Mouse (Mus musculus): ENCODE measurements at regions not wholly inside any gene's neighbourhood (a gene's known extent, or its start where the extent isn't known, plus 50 kb on each side); places are given as distances from the start of the nearest gene placed in this dataset.
A peak's percentile ranks its signal among the peaks of the same experiment; 100 is the strongest.

DNA sequence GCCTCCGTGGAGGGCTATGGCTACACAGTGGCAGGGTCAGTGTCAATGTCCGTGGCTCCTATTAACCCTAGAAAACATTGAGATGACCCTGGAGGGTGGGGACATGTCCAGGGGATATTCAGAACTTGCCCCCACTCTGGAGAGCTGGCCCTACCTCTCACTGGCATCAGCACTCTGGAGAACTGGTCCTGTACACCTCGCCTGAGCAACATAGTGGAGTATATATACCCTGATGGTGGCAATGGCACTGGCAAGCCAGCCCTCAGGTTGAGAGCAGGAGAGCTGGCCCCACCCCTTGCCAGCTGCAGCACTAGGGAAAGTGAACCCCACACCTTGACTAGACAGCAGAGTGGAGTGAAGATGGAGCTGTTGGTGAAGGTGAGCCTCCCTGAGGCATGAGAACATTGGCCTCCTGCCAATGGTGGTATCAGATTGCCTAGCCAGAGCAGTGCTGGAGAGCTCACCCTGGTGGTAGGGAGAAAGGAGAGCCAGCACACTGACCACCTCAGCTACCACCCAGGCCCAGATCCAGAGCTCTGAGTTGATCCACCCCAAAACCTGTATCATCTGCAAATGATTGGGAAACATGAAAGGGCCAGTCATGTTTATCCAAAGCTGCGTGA lies 64.5 kb upstream of the Mad2l1 start:
- H3K4me1 ChIP-seq (ENCODE audit: control insufficient read depth, insufficient read depth, low read length), result no peaks in the 10 kb centered on the region
- H3K36me3 ChIP-seq (ENCODE audit: control insufficient read depth, insufficient read depth, low read length), result no peaks in the 10 kb centered on the region
- peak; percentile 10 for DNase-seq (ENCODE audit: low spot score)
- H3K27ac ChIP-seq (replicated peaks; ENCODE audit: low read depth, low read length), result no peak overlapping the region
- no peak for TF ChIP-seq POLR2A (IDR thresholded peaks at IDR 0.05; ENCODE audit: borderline replicate concordance, extremely low read depth, insufficient read depth, insufficient read length)
- no peak overlapping the region for H3K4me2 ChIP-seq (replicated peaks; ENCODE audit: low read depth, low read length, severe bottlenecking)
- 85% methylated on average over 4 of the region's 4 CpGs for WGBS
- H3K4me3 ChIP-seq (replicated peaks; ENCODE audit: low read length), result no peak overlapping the region
- no peaks in the 10 kb centered on the region for H3K9me3 ChIP-seq (ENCODE audit: control insufficient read depth, low read length)
- no peak for ATAC-seq (ENCODE audit: low FRiP score, low read depth)
- no peaks in the 10 kb centered on the region for H3K27me3 ChIP-seq (ENCODE audit: control insufficient read depth, insufficient read depth, low read length)
- H3K9ac ChIP-seq (ENCODE audit: low read depth, low read length, severe bottlenecking), result no peak overlapping the region

DNA sequence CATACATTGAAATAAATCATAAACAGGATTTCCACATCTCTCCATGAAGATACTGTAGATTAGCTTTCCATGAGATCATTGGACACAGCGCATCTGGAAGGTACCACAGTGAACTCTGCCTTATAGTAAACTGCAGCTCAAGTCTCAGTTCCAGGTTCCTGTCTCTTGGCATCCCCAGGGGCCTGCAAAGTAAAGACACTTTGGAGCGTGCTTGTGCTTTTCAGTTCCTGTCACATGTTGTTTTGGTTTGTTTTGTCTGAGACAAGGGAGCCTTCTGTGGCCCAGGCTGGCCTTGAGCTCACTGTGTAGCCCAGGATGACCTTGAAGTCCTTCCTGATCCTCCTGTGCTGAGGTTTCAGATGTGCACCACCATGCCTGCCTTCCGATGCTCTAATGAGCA lies 63.4 kb upstream of the Mad2l1 start:
- no peak overlapping the region for H3K4me3 ChIP-seq (replicated peaks; ENCODE audit: low read length)
- no peak overlapping the region for H3K27ac ChIP-seq (replicated peaks; ENCODE audit: low read depth, low read length)
- H3K27me3 ChIP-seq (ENCODE audit: control insufficient read depth, insufficient read depth, low read length), result no peaks in the 10 kb centered on the region
- ATAC-seq (ENCODE audit: low FRiP score, low read depth) (no peak), DNase-seq (ENCODE audit: low spot score) (no peak)
- no peaks in the 10 kb centered on the region for H3K9me3 ChIP-seq (ENCODE audit: control insufficient read depth, low read length)
- H3K4me2 ChIP-seq (replicated peaks; ENCODE audit: low read depth, low read length, severe bottlenecking), result no peak overlapping the region
- WGBS, result 86% methylated on average over 3 of the region's 3 CpGs
- TF ChIP-seq POLR2A (IDR thresholded peaks at IDR 0.05; ENCODE audit: borderline replicate concordance, extremely low read depth, insufficient read depth, insufficient read length), result no peak
- H3K9ac ChIP-seq (ENCODE audit: low read depth, low read length, severe bottlenecking), result no peak overlapping the region
- no peaks in the 10 kb centered on the region for H3K4me1 ChIP-seq (ENCODE audit: control insufficient read depth, insufficient read depth, low read length)
- H3K36me3 ChIP-seq (ENCODE audit: control insufficient read depth, insufficient read depth, low read length), result no peaks in the 10 kb centered on the region

DNA sequence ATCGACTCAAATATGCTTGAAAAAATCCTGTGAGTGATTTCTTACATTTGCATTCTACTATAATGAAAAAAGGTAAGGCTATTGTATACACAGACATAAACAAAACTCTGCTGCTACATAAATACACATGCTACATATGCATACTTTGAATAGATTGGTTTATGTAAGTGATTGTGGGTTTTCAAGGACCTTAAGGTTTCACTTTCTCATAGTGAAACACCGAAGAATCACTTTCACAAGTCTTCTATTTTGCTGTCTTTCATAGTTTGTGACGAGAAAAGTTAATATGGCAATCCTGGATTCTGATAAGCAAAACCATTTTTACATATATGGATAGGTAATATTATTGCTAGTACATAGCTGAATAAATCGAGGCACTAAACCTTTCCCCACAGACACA lies 62.5 kb upstream of the Mad2l1 start:
- Histone ChIP-seq H3K9ac (ENCODE audit: low read depth, low read length, severe bottlenecking) (no peak overlapping the region), H3K4me1 (ENCODE audit: control insufficient read depth, insufficient read depth, low read length) (no peaks in the 10 kb centered on the region), H3K4me3 (replicated peaks; ENCODE audit: low read length) (no peak overlapping the region), H3K36me3 (ENCODE audit: control insufficient read depth, insufficient read depth, low read length) (no peaks in the 10 kb centered on the region), H3K4me2 (replicated peaks; ENCODE audit: low read depth, low read length, severe bottlenecking) (no peak overlapping the region), H3K27me3 (ENCODE audit: control insufficient read depth, insufficient read depth, low read length) (no peaks in the 10 kb centered on the region), H3K9me3 (ENCODE audit: control insufficient read depth, low read length) (no peaks in the 10 kb centered on the region), H3K27ac (replicated peaks; ENCODE audit: low read depth, low read length) (no peak overlapping the region)
- DNase-seq (ENCODE audit: low spot score) (no peak), ATAC-seq (ENCODE audit: low FRiP score, low read depth) (no peak)
- 74% methylated on average over 4 of the region's 4 CpGs for WGBS
- no peak for TF ChIP-seq POLR2A (IDR thresholded peaks at IDR 0.05; ENCODE audit: borderline replicate concordance, extremely low read depth, insufficient read depth, insufficient read length)

DNA sequence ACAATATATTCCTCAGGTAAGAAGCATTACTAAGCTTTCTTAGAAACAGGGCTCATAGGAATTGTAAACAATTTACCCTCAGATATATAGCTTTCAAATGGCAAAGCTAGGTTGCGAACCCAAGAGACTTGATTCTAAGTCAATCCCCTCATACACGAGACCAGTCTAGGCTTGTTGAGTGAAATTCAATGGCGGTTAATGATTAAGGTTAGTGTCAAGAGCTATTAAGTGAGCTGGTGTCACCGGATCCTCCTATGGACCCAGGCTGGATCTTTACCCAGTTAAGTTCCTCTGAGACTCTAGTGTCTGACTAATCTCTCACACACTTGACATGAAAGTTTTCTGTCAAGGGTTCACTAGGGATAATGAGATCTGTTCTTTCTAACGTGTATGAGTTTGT lies 57.6 kb upstream of the Mad2l1 start:
- Histone ChIP-seq H3K4me1 (ENCODE audit: control insufficient read depth, insufficient read depth, low read length) (no peaks in the 10 kb centered on the region), H3K27ac (replicated peaks; ENCODE audit: low read depth, low read length) (no peak overlapping the region), H3K4me3 (replicated peaks; ENCODE audit: low read length) (no peak overlapping the region), H3K4me2 (replicated peaks; ENCODE audit: low read depth, low read length, severe bottlenecking) (no peak overlapping the region), H3K9me3 (ENCODE audit: control insufficient read depth, low read length) (no peaks in the 10 kb centered on the region), H3K36me3 (ENCODE audit: control insufficient read depth, insufficient read depth, low read length) (no peaks in the 10 kb centered on the region), H3K27me3 (ENCODE audit: control insufficient read depth, insufficient read depth, low read length) (no peaks in the 10 kb centered on the region), H3K9ac (ENCODE audit: low read depth, low read length, severe bottlenecking) (no peak overlapping the region)
- no peak for ATAC-seq (ENCODE audit: low FRiP score, low read depth)
- DNase-seq (ENCODE audit: low spot score), result no peak
- WGBS, result 31% methylated on average over 5 of the region's 5 CpGs
- no peak for TF ChIP-seq POLR2A (IDR thresholded peaks at IDR 0.05; ENCODE audit: borderline replicate concordance, extremely low read depth, insufficient read depth, insufficient read length)

DNA sequence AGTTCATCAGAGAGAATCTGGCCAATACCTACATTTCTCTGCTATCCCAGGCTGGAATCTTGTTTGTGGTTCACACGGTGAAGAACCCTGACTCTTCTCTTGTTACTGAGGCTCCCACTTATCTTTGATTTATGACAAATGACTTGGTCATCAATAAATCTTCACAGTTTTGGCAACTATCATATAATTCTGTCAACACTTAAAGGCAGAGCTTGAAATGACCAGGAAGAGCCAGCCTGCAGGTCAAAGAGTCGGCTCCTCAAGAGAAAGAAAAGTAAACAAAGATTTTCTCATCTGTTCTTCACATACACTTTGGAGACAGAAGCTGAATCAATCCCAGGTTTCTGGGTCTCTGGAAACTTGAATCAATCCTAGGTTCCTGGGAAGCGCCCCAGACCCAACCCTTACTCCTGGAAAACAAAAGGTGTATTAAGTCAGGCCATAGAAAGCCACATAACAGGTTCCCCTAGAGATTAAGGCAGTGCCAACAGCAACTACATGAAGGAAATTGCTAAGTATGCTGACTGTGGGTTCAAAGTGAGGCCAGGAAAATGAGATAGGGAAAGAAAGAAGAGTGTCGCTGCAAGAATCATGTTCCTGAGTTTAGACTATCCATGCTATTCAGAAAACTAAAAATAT lies 56.7 kb upstream of the Mad2l1 start:
- DNase-seq (ENCODE audit: low spot score), result no peak
- WGBS, result 24% methylated on average over 4 of the region's 4 CpGs
- no peak for ATAC-seq (ENCODE audit: low FRiP score, low read depth)

More for the DNA sequence above, 56.7 kb upstream of the Mad2l1 start:
- TF ChIP-seq POLR2A (IDR thresholded peaks at IDR 0.05; ENCODE audit: borderline replicate concordance, extremely low read depth, insufficient read depth, insufficient read length), result no peak
- no peaks in the 10 kb centered on the region for H3K36me3 ChIP-seq (ENCODE audit: control insufficient read depth, insufficient read depth, low read length)
- H3K27ac ChIP-seq (replicated peaks; ENCODE audit: low read depth, low read length), result no peak overlapping the region
- H3K4me2 ChIP-seq (replicated peaks; ENCODE audit: low read depth, low read length, severe bottlenecking), result no peak overlapping the region
- no peak overlapping the region for H3K4me3 ChIP-seq (replicated peaks; ENCODE audit: low read length)
- no peaks in the 10 kb centered on the region for H3K4me1 ChIP-seq (ENCODE audit: control insufficient read depth, insufficient read depth, low read length)
- no peaks in the 10 kb centered on the region for H3K9me3 ChIP-seq (ENCODE audit: control insufficient read depth, low read length)
- no peaks in the 10 kb centered on the region for H3K27me3 ChIP-seq (ENCODE audit: control insufficient read depth, insufficient read depth, low read length)
- H3K9ac ChIP-seq (ENCODE audit: low read depth, low read length, severe bottlenecking), result no peak overlapping the region

Data from limb, embryonic 14.5 days (tissue).